Mouse (Mus musculus) kidney, postnatal 14 days (tissue): Measurements from ENCODE around the gene Ppp4r4.
"Not testable (repeated sequence)": the region's sequence is repeated elsewhere in the genome, so short reads cannot be mapped to it uniquely, and the experiment has no call there.

Source experiments
- DNase-seq: peaks from one replicate; pipeline ENCODE4 v3.0.0; 2022; ENCODE audit warnings: mixed read lengths

Gene Ppp4r4

DNA sequence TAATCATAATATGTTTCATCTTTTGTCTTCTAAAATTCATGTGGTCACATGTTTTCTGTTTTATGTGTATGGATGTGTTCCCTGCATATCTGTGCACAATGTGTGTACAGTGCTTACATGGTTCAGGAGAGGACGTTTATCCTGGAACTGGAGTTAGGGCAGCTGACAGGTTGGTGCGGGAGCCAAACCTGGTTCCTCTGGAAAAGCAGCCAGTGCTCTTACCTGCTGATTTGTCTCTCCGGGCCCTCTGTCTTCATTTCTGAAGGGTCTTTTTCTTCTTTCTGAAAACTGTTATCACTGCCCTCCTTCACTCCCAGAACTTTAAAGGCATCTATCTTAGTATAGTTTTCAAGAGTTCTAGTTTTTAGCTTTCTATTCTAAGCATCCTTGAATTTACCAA is 111.7 kb downstream of the Ppp4r4 start:
- DNase-seq = no peak

GRCm38 (mm10) chr12:103644601-103645000 is 112.5 kb downstream of the Ppp4r4 start:
- no peak for DNase-seq

- DNase-seq = no peak
These were observed 114.2 kb downstream of the Ppp4r4 start for GRCm38 (mm10) chr12:103646314-103646713.

DNA sequence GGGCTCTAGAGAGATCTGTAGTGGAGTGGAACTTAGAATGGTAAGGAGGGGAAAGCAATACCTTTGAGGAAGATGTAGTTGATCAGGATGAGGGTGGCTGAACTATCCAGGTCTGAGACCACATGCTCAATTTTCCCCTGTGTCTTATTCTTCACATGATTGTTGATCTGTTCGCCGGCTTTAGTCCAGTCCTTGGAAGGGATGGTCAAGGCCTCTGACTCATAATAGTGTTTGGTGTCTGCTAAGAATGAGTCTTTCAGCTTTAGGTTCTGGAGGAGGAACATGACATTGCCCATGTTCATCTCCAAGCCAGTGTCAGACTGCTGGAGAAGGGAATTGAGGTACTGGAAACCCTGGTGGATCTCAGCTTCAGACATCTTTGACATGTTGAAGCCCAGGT is 121.8 kb downstream of the Ppp4r4 start:
- DNase-seq = no peak

GRCm38 (mm10) chr12:103655123-103656044 is 123.3 kb downstream of the Ppp4r4 start:
- no peak for DNase-seq

DNA sequence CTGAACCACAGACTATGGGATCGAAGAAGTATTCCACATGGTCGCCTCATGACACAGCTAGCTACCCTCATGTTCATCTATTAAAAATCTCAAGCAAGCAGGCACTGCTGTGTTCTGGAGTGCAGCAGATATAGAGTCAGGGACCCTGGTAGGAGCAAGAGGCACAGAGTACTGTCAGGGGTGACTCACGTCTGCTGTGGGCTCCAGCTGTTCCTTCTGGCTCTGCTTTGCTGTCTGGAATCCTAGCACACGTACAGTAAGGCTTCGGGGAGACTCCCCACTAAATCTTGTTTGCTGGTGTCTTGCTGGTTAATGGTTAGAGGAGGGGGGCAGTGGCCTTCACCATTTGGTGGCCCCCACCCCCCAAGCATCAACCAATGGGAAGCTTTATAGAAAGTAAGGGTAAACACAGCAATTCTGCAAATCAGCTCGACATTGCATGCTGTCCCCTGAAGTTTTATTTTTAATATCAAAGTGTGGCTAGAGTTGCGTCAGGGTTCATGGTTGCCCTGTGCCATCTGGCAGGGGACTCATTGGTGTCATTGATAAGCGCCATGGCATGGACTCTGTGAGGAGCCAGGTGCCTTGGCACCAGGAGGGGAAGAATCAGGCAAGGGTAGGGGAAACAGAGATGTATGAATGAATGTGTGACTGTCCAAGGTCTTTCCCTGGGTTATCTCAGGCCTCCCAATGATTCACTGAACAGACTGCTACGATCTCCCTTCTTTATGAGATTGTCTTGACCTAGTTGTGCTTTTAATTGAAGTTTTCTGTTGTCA is 125.0 kb downstream of the Ppp4r4 start, which contains the start of gene Serpina6:
Gene Serpina6 (minus strand): TSS at position 365 of the 779 bp plus-strand sequence.
- peak; percentile 40 for DNase-seq

- no peak for DNase-seq
These were observed 125.9 kb downstream of the Ppp4r4 start for GRCm38 (mm10) chr12:103657991-103658390.

DNA sequence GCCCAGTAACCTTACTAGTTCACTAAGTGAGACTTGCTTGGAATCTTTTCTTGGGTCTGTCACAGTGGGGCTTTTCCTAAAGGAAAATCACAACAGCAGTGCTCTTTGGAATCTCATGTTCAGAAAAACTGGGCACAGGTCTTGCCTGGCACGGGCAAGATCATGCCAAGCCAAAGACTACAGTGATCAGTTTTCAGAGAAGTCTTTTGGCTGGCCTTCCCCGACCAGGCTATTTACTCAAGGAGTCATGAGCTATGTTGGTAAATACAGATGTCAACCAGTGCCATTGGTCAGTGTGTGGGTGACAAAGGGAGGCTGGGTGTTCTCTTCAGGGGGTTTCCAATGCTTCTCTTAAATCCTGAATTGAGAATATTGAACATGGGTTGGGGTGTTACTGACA is 127.1 kb downstream of the Ppp4r4 start:
- no peak for DNase-seq

DNA sequence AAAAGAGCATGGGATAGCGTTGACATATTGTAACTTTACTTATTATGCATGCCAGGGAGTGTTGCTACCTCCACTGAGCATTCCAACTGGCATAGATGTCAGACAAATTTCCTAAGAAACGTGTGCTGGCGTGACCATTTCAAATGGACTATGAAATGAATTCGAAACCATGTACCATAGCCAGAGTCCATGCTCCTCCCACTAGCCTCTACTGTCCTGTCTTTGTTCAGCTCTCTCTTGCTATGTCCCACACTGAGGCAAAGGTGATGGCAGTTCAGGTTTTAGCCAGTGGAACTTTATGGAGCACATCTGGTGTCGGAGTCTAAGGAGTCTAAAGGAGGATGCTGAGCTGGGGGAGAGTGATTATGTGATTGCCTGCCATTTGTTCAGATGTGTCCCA is 128.0 kb downstream of the Ppp4r4 start:
- DNase-seq = peak; percentile 22

DNA sequence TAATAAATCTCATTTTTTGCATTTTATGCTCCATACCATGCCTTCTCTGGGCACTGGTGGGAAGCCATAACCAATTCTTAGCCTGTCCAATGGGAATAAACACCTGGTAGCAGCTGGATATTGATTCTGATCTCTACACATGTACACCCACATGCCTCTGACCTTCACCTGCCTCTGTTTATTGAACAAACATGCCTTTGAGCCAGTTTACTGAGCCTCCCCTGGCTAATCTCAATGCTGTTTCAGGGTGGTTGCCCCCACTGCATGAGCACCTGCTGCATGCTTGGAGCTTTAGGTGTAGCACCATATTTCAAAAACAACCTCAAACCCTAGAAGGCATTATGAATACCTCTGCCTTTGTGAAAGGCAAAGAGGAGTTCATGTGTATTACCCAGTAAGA is 130.0 kb downstream of the Ppp4r4 start:
- DNase-seq = not testable (repeated sequence)
